Mouse (Mus musculus): Measurements from ENCODE around the gene Slc5a6. TPM values are rescaled to one million over a fixed set of nuclear protein-coding genes. Genes with fewer than 3 reads are reported as not detected.
"Not testable (repeated sequence)": the region's sequence is repeated elsewhere in the genome, so short reads cannot be mapped to it uniquely, and the experiment has no call there.

Slc5a6 gene
- polyA plus RNA-seq, 1 experiment from 2014 or later = 5.4 TPM

- no peak for ATAC-seq (replicated peaks; ENCODE audit: insufficient number of reproducible peaks, low FRiP score, low TSS enrichment)
- Histone ChIP-seq H3K9me3 (replicated peaks; ENCODE audit: control insufficient read depth, low read length) (no peaks in the 10 kb centered on the region), H3K27me3 (ENCODE audit: control insufficient read depth, insufficient read depth, low read length) (no peaks in the 10 kb centered on the region), H3K36me3 (ENCODE audit: control insufficient read depth, insufficient read depth, low read length) (no peaks in the 10 kb centered on the region), H3K4me1 (ENCODE audit: control insufficient read depth, insufficient read depth, low read length) (no peaks in the 10 kb centered on the region), H3K4me3 (ENCODE audit: low read depth, low read length) (no peak overlapping the region), H3K4me2 (no peak overlapping the region), H3K27ac (ENCODE audit: low read depth, low read length) (no peak overlapping the region), H3K9ac (ENCODE audit: low read depth, low read length) (no peak overlapping the region)
- 81% methylated on average over 4 of the region's 4 CpGs for WGBS (ENCODE audit: insufficient replicate concordance)
These were observed 17.8 kb downstream of the Slc5a6 start for GRCm38 (mm10) chr5:31030926-31031325.

- no peak overlapping the region for H3K4me2 ChIP-seq
- no peaks in the 10 kb centered on the region for H3K4me1 ChIP-seq (ENCODE audit: control insufficient read depth, insufficient read depth, low read length)
- H3K4me3 ChIP-seq (ENCODE audit: low read depth, low read length) = no peak overlapping the region
- no peak overlapping the region for H3K27ac ChIP-seq (ENCODE audit: low read depth, low read length)
- H3K9ac ChIP-seq (ENCODE audit: low read depth, low read length) = no peak overlapping the region
- H3K36me3 ChIP-seq (ENCODE audit: control insufficient read depth, insufficient read depth, low read length) = no peaks in the 10 kb centered on the region
- H3K27me3 ChIP-seq (ENCODE audit: control insufficient read depth, insufficient read depth, low read length) = no peaks in the 10 kb centered on the region
- H3K9me3 ChIP-seq (replicated peaks; ENCODE audit: control insufficient read depth, low read length) = no peaks in the 10 kb centered on the region
- no peak for ATAC-seq (replicated peaks; ENCODE audit: insufficient number of reproducible peaks, low FRiP score, low TSS enrichment)
These were observed 24.1 kb downstream of the Slc5a6 start for GRCm38 (mm10) chr5:31024641-31025040.

GRCm38 (mm10) chr5:31023254-31023653 lies 25.5 kb downstream of the Slc5a6 start:
- Histone ChIP-seq H3K4me2 (no peak overlapping the region), H3K9ac (ENCODE audit: low read depth, low read length) (no peak overlapping the region), H3K4me1 (ENCODE audit: control insufficient read depth, insufficient read depth, low read length) (no peaks in the 10 kb centered on the region), H3K4me3 (ENCODE audit: low read depth, low read length) (no peak overlapping the region), H3K27me3 (ENCODE audit: control insufficient read depth, insufficient read depth, low read length) (no peaks in the 10 kb centered on the region), H3K9me3 (replicated peaks; ENCODE audit: control insufficient read depth, low read length) (no peaks in the 10 kb centered on the region), H3K27ac (ENCODE audit: low read depth, low read length) (no peak overlapping the region), H3K36me3 (ENCODE audit: control insufficient read depth, insufficient read depth, low read length) (no peaks in the 10 kb centered on the region)
- 32% methylated on average over 3 of the region's 4 CpGs for WGBS (ENCODE audit: insufficient replicate concordance)
- no peak for ATAC-seq (replicated peaks; ENCODE audit: insufficient number of reproducible peaks, low FRiP score, low TSS enrichment)

GRCm38 (mm10) chr5:31022690-31023089 lies 26.0 kb downstream of the Slc5a6 start:
- no peaks in the 10 kb centered on the region for H3K9me3 ChIP-seq (replicated peaks; ENCODE audit: control insufficient read depth, low read length)
- ATAC-seq (replicated peaks; ENCODE audit: insufficient number of reproducible peaks, low FRiP score, low TSS enrichment) = no peak
- H3K27me3 ChIP-seq (ENCODE audit: control insufficient read depth, insufficient read depth, low read length) = no peaks in the 10 kb centered on the region
- H3K4me3 ChIP-seq (ENCODE audit: low read depth, low read length) = no peak overlapping the region
- no peak overlapping the region for H3K4me2 ChIP-seq
- no peaks in the 10 kb centered on the region for H3K4me1 ChIP-seq (ENCODE audit: control insufficient read depth, insufficient read depth, low read length)
- H3K36me3 ChIP-seq (ENCODE audit: control insufficient read depth, insufficient read depth, low read length) = no peaks in the 10 kb centered on the region
- 73% methylated on average over 1 of the region's 1 CpGs for WGBS (ENCODE audit: insufficient replicate concordance)
- no peak overlapping the region for H3K9ac ChIP-seq (ENCODE audit: low read depth, low read length)
- H3K27ac ChIP-seq (ENCODE audit: low read depth, low read length) = no peak overlapping the region

GRCm38 (mm10) chr5:31021790-31022189 lies 26.9 kb downstream of the Slc5a6 start:
- not testable (repeated sequence) for H3K27ac ChIP-seq (ENCODE audit: low read depth, low read length); H3K4me3 ChIP-seq (ENCODE audit: low read depth, low read length); H3K36me3 ChIP-seq (ENCODE audit: control insufficient read depth, insufficient read depth, low read length); H3K27me3 ChIP-seq (ENCODE audit: control insufficient read depth, insufficient read depth, low read length); H3K4me1 ChIP-seq (ENCODE audit: control insufficient read depth, insufficient read depth, low read length); H3K9ac ChIP-seq (ENCODE audit: low read depth, low read length); H3K9me3 ChIP-seq (replicated peaks; ENCODE audit: control insufficient read depth, low read length); H3K4me2 ChIP-seq; ATAC-seq (replicated peaks; ENCODE audit: insufficient number of reproducible peaks, low FRiP score, low TSS enrichment)
- 83% methylated on average over 4 of the region's 5 CpGs for WGBS (ENCODE audit: insufficient replicate concordance)

- Histone ChIP-seq H3K27me3 (ENCODE audit: control insufficient read depth, insufficient read depth, low read length) (no peaks in the 10 kb centered on the region), H3K9me3 (replicated peaks; ENCODE audit: control insufficient read depth, low read length) (no peaks in the 10 kb centered on the region), H3K9ac (ENCODE audit: low read depth, low read length) (no peak overlapping the region), H3K36me3 (ENCODE audit: control insufficient read depth, insufficient read depth, low read length) (no peaks in the 10 kb centered on the region), H3K4me1 (ENCODE audit: control insufficient read depth, insufficient read depth, low read length) (peaks cover 3% of the 10 kb centered on the region; the same call in 1 of the 2 replicates), H3K4me3 (ENCODE audit: low read depth, low read length) (no peak overlapping the region), H3K4me2 (peak overlapping the region; percentile 20; the same call in 1 of the 2 replicates), H3K27ac (ENCODE audit: low read depth, low read length) (peak overlapping the region; percentile 69)
- ATAC-seq (replicated peaks; ENCODE audit: insufficient number of reproducible peaks, low FRiP score, low TSS enrichment) = no peak
- 19% methylated on average over 2 of the region's 2 CpGs for WGBS (ENCODE audit: insufficient replicate concordance)
These were observed 32.8 kb downstream of the Slc5a6 start for GRCm38 (mm10) chr5:31015913-31016312.

GRCm38 (mm10) chr5:31012737-31013136 lies 36.0 kb downstream of the Slc5a6 start:
- H3K9me3 ChIP-seq (replicated peaks; ENCODE audit: control insufficient read depth, low read length) = no peaks in the 10 kb centered on the region
- no peaks in the 10 kb centered on the region for H3K36me3 ChIP-seq (ENCODE audit: control insufficient read depth, insufficient read depth, low read length)
- H3K4me2 ChIP-seq = no peak overlapping the region
- H3K9ac ChIP-seq (ENCODE audit: low read depth, low read length) = no peak overlapping the region
- H3K4me3 ChIP-seq (ENCODE audit: low read depth, low read length) = no peak overlapping the region
- WGBS (ENCODE audit: insufficient replicate concordance) = 65% methylated on average over 3 of the region's 3 CpGs
- ATAC-seq (replicated peaks; ENCODE audit: insufficient number of reproducible peaks, low FRiP score, low TSS enrichment) = no peak
- no peak overlapping the region for H3K27ac ChIP-seq (ENCODE audit: low read depth, low read length)
- H3K4me1 ChIP-seq (ENCODE audit: control insufficient read depth, insufficient read depth, low read length) = peaks cover 3% of the 10 kb centered on the region; the same call in 1 of the 2 replicates
- no peaks in the 10 kb centered on the region for H3K27me3 ChIP-seq (ENCODE audit: control insufficient read depth, insufficient read depth, low read length)

- 3% methylated on average over 5 of the region's 5 CpGs for WGBS (ENCODE audit: insufficient replicate concordance)
- Histone ChIP-seq H3K4me3 (ENCODE audit: low read depth, low read length) (no peak overlapping the region), H3K36me3 (ENCODE audit: control insufficient read depth, insufficient read depth, low read length) (no peaks in the 10 kb centered on the region), H3K9ac (ENCODE audit: low read depth, low read length) (no peak overlapping the region), H3K9me3 (replicated peaks; ENCODE audit: control insufficient read depth, low read length) (no peaks in the 10 kb centered on the region), H3K4me2 (no peak overlapping the region), H3K27ac (ENCODE audit: low read depth, low read length) (no peak overlapping the region), H3K4me1 (ENCODE audit: control insufficient read depth, insufficient read depth, low read length) (peaks cover 2% of the 10 kb centered on the region; the same call in 1 of the 2 replicates), H3K27me3 (ENCODE audit: control insufficient read depth, insufficient read depth, low read length) (peaks cover 2% of the 10 kb centered on the region; the same call in 1 of the 2 replicates)
- no peak for ATAC-seq (replicated peaks; ENCODE audit: insufficient number of reproducible peaks, low FRiP score, low TSS enrichment)
These were observed 44.5 kb downstream of the Slc5a6 start for GRCm38 (mm10) chr5:31004184-31004583.

GRCm38 (mm10) chr5:31001560-31001959 lies 47.2 kb downstream of the Slc5a6 start:
- no peaks in the 10 kb centered on the region for H3K36me3 ChIP-seq (ENCODE audit: control insufficient read depth, insufficient read depth, low read length)
- H3K4me3 ChIP-seq (ENCODE audit: low read depth, low read length) = no peak overlapping the region
- no peak overlapping the region for H3K27ac ChIP-seq (ENCODE audit: low read depth, low read length)
- 77% methylated on average over 4 of the region's 4 CpGs for WGBS (ENCODE audit: insufficient replicate concordance)
- no peak overlapping the region for H3K4me2 ChIP-seq
- H3K9ac ChIP-seq (ENCODE audit: low read depth, low read length) = no peak overlapping the region
- H3K4me1 ChIP-seq (ENCODE audit: control insufficient read depth, insufficient read depth, low read length) = peaks cover 2% of the 10 kb centered on the region; the same call in 1 of the 2 replicates
- no peaks in the 10 kb centered on the region for H3K9me3 ChIP-seq (replicated peaks; ENCODE audit: control insufficient read depth, low read length)
- no peak for ATAC-seq (replicated peaks; ENCODE audit: insufficient number of reproducible peaks, low FRiP score, low TSS enrichment)
- H3K27me3 ChIP-seq (ENCODE audit: control insufficient read depth, insufficient read depth, low read length) = peaks cover 2% of the 10 kb centered on the region; the same call in 1 of the 2 replicates
